Mouse (Mus musculus): ENCODE measurements around the gene Eif4h. TPM values are rescaled to one million over a fixed set of nuclear protein-coding genes. Genes with fewer than 3 reads are reported as not detected.

Gene Eif4h
- polyA plus RNA-seq, 1 experiment from 2014 or later = 502 TPM

- Histone ChIP-seq H3K27ac (ENCODE audit: low read length) (no peak within 1 kb of the TSS), H3K4me3 (ENCODE audit: low read length) (no peak within 1 kb of the TSS), H3K9ac (replicated peaks; ENCODE audit: low read length) (no peak within 1 kb of the TSS), H3K36me3 (ENCODE audit: insufficient read depth, low read length) (peaks cover 27% of the 10 kb centered on the region), H3K27me3 (ENCODE audit: insufficient read depth, low read length) (no peaks in the 10 kb centered on the region), H3K4me2 (replicated peaks; ENCODE audit: low read depth, low read length) (no peak within 1 kb of the TSS), H3K4me1 (ENCODE audit: insufficient read depth, low read length) (no peaks in the 10 kb centered on the region), H3K9me3 (ENCODE audit: low read length) (no peaks in the 10 kb centered on the region)
- no peak for ATAC-seq (ENCODE audit: low FRiP score, low TSS enrichment)
- 82% methylated on average over 7 of the region's 7 CpGs for WGBS
Measured at GRCm38 (mm10) chr5:134614802-134615201, 24.5 kb downstream of the Eif4h start, which contains the start of gene Lat2. Gene Lat2 (minus strand): TSS chr5:134615025.

GRCm38 (mm10) chr5:134614296-134614695 lies 25.0 kb downstream of the Eif4h start:
- WGBS = 90% methylated on average over 8 of the region's 8 CpGs
- no peak overlapping the region for H3K4me2 ChIP-seq (replicated peaks; ENCODE audit: low read depth, low read length)
- peaks cover 22% of the 10 kb centered on the region for H3K36me3 ChIP-seq (ENCODE audit: insufficient read depth, low read length)
- no peaks in the 10 kb centered on the region for H3K9me3 ChIP-seq (ENCODE audit: low read length)
- H3K27ac ChIP-seq (ENCODE audit: low read length) = no peak overlapping the region
- no peaks in the 10 kb centered on the region for H3K27me3 ChIP-seq (ENCODE audit: insufficient read depth, low read length)
- no peak overlapping the region for H3K4me3 ChIP-seq (ENCODE audit: low read length)
- H3K9ac ChIP-seq (replicated peaks; ENCODE audit: low read length) = no peak overlapping the region
- no peaks in the 10 kb centered on the region for H3K4me1 ChIP-seq (ENCODE audit: insufficient read depth, low read length)
- ATAC-seq (ENCODE audit: low FRiP score, low TSS enrichment) = no peak

GRCm38 (mm10) chr5:134613727-134614126 lies 25.6 kb downstream of the Eif4h start:
- no peak for ATAC-seq (ENCODE audit: low FRiP score, low TSS enrichment)

GRCm38 (mm10) chr5:134611810-134612521 lies 27.3 kb downstream of the Eif4h start:
- Histone ChIP-seq H3K27me3 (ENCODE audit: insufficient read depth, low read length) (no peaks in the 10 kb centered on the region), H3K9ac (replicated peaks; ENCODE audit: low read length) (no peak overlapping the region), H3K36me3 (ENCODE audit: insufficient read depth, low read length) (peaks cover 7% of the 10 kb centered on the region; the same call in 1 of the 2 replicates), H3K4me3 (ENCODE audit: low read length) (no peak overlapping the region), H3K4me1 (ENCODE audit: insufficient read depth, low read length) (no peaks in the 10 kb centered on the region), H3K27ac (ENCODE audit: low read length) (no peak overlapping the region), H3K9me3 (ENCODE audit: low read length) (no peaks in the 10 kb centered on the region), H3K4me2 (replicated peaks; ENCODE audit: low read depth, low read length) (no peak overlapping the region)
- 52% methylated on average over 8 of the region's 8 CpGs for WGBS
- no peak for ATAC-seq (ENCODE audit: low FRiP score, low TSS enrichment)

More at GRCm38 (mm10) chr5:134613727-134614126, 25.6 kb downstream of the Eif4h start:
- Histone ChIP-seq H3K27me3 (ENCODE audit: insufficient read depth, low read length) (no peaks in the 10 kb centered on the region), H3K4me2 (replicated peaks; ENCODE audit: low read depth, low read length) (no peak overlapping the region), H3K4me1 (ENCODE audit: insufficient read depth, low read length) (no peaks in the 10 kb centered on the region), H3K9ac (replicated peaks; ENCODE audit: low read length) (no peak overlapping the region), H3K36me3 (ENCODE audit: insufficient read depth, low read length) (peaks cover 16% of the 10 kb centered on the region), H3K9me3 (ENCODE audit: low read length) (no peaks in the 10 kb centered on the region), H3K27ac (ENCODE audit: low read length) (no peak overlapping the region), H3K4me3 (ENCODE audit: low read length) (no peak overlapping the region)
- WGBS = 78% methylated on average over 9 of the region's 9 CpGs

GRCm38 (mm10) chr5:134609916-134610643 lies 29.2 kb downstream of the Eif4h start:
- 84% methylated on average over 12 of the region's 12 CpGs for WGBS
- Histone ChIP-seq H3K27ac (ENCODE audit: low read length) (no peak overlapping the region), H3K4me2 (replicated peaks; ENCODE audit: low read depth, low read length) (no peak overlapping the region), H3K9ac (replicated peaks; ENCODE audit: low read length) (no peak overlapping the region), H3K36me3 (ENCODE audit: insufficient read depth, low read length) (peaks cover 7% of the 10 kb centered on the region; the same call in 1 of the 2 replicates), H3K4me1 (ENCODE audit: insufficient read depth, low read length) (no peaks in the 10 kb centered on the region), H3K9me3 (ENCODE audit: low read length) (no peaks in the 10 kb centered on the region), H3K27me3 (ENCODE audit: insufficient read depth, low read length) (no peaks in the 10 kb centered on the region), H3K4me3 (ENCODE audit: low read length) (no peak overlapping the region)
- ATAC-seq (ENCODE audit: low FRiP score, low TSS enrichment) = no peak

- H3K36me3 ChIP-seq (ENCODE audit: insufficient read depth, low read length) = no peaks in the 10 kb centered on the region
- H3K4me2 ChIP-seq (replicated peaks; ENCODE audit: low read depth, low read length) = no peak overlapping the region
- WGBS = 63% methylated on average over 5 of the region's 5 CpGs
- H3K27ac ChIP-seq (ENCODE audit: low read length) = no peak overlapping the region
- H3K4me3 ChIP-seq (ENCODE audit: low read length) = no peak overlapping the region
- no peaks in the 10 kb centered on the region for H3K9me3 ChIP-seq (ENCODE audit: low read length)
- H3K9ac ChIP-seq (replicated peaks; ENCODE audit: low read length) = no peak overlapping the region
- H3K4me1 ChIP-seq (ENCODE audit: insufficient read depth, low read length) = no peaks in the 10 kb centered on the region
- ATAC-seq (ENCODE audit: low FRiP score, low TSS enrichment) = no peak
- H3K27me3 ChIP-seq (ENCODE audit: insufficient read depth, low read length) = no peaks in the 10 kb centered on the region
Measured at GRCm38 (mm10) chr5:134607121-134607520, 32.2 kb downstream of the Eif4h start.

GRCm38 (mm10) chr5:134606314-134606713 lies 33.0 kb downstream of the Eif4h start:
- ATAC-seq (ENCODE audit: low FRiP score, low TSS enrichment) = no peak
- no peaks in the 10 kb centered on the region for H3K36me3 ChIP-seq (ENCODE audit: insufficient read depth, low read length)

GRCm38 (mm10) chr5:134604376-134604775 lies 34.9 kb downstream of the Eif4h start:
- Histone ChIP-seq H3K4me3 (ENCODE audit: low read length) (no peak overlapping the region), H3K27me3 (ENCODE audit: insufficient read depth, low read length) (no peaks in the 10 kb centered on the region), H3K4me1 (ENCODE audit: insufficient read depth, low read length) (no peaks in the 10 kb centered on the region), H3K27ac (ENCODE audit: low read length) (no peak overlapping the region), H3K4me2 (replicated peaks; ENCODE audit: low read depth, low read length) (no peak overlapping the region), H3K9me3 (ENCODE audit: low read length) (no peaks in the 10 kb centered on the region), H3K36me3 (ENCODE audit: insufficient read depth, low read length) (peaks cover 2% of the 10 kb centered on the region; the same call in 1 of the 2 replicates), H3K9ac (replicated peaks; ENCODE audit: low read length) (no peak overlapping the region)
- WGBS = 76% methylated on average over 11 of the region's 11 CpGs
- no peak for ATAC-seq (ENCODE audit: low FRiP score, low TSS enrichment)

More at GRCm38 (mm10) chr5:134606314-134606713, 33.0 kb downstream of the Eif4h start:
- no peak overlapping the region for H3K9ac ChIP-seq (replicated peaks; ENCODE audit: low read length)
- no peak overlapping the region for H3K4me3 ChIP-seq (ENCODE audit: low read length)
- no peak overlapping the region for H3K27ac ChIP-seq (ENCODE audit: low read length)
- no peaks in the 10 kb centered on the region for H3K27me3 ChIP-seq (ENCODE audit: insufficient read depth, low read length)
- no peaks in the 10 kb centered on the region for H3K9me3 ChIP-seq (ENCODE audit: low read length)
- H3K4me2 ChIP-seq (replicated peaks; ENCODE audit: low read depth, low read length) = no peak overlapping the region
- no peaks in the 10 kb centered on the region for H3K4me1 ChIP-seq (ENCODE audit: insufficient read depth, low read length)

GRCm38 (mm10) chr5:134597711-134598110 lies 41.6 kb downstream of the Eif4h start:
- Histone ChIP-seq H3K36me3 (ENCODE audit: insufficient read depth, low read length) (peaks cover 61% of the 10 kb centered on the region), H3K27ac (ENCODE audit: low read length) (no peak overlapping the region), H3K4me3 (ENCODE audit: low read length) (no peak overlapping the region), H3K4me2 (replicated peaks; ENCODE audit: low read depth, low read length) (no peak overlapping the region), H3K9me3 (ENCODE audit: low read length) (no peaks in the 10 kb centered on the region), H3K27me3 (ENCODE audit: insufficient read depth, low read length) (no peaks in the 10 kb centered on the region), H3K4me1 (ENCODE audit: insufficient read depth, low read length) (no peaks in the 10 kb centered on the region), H3K9ac (replicated peaks; ENCODE audit: low read length) (no peak overlapping the region)
- no peak for ATAC-seq (ENCODE audit: low FRiP score, low TSS enrichment)
- 89% methylated on average over 10 of the region's 10 CpGs for WGBS

- no peak for ATAC-seq (ENCODE audit: low FRiP score, low TSS enrichment)
- Histone ChIP-seq H3K27me3 (ENCODE audit: insufficient read depth, low read length) (no peaks in the 10 kb centered on the region), H3K36me3 (ENCODE audit: insufficient read depth, low read length) (peaks cover 73% of the 10 kb centered on the region), H3K4me1 (ENCODE audit: insufficient read depth, low read length) (no peaks in the 10 kb centered on the region), H3K27ac (ENCODE audit: low read length) (no peak overlapping the region), H3K4me2 (replicated peaks; ENCODE audit: low read depth, low read length) (no peak overlapping the region), H3K9ac (replicated peaks; ENCODE audit: low read length) (no peak overlapping the region), H3K9me3 (ENCODE audit: low read length) (no peaks in the 10 kb centered on the region), H3K4me3 (ENCODE audit: low read length) (no peak overlapping the region)
- WGBS = 89% methylated on average over 9 of the region's 9 CpGs
Measured at GRCm38 (mm10) chr5:134593093-134593492, 46.2 kb downstream of the Eif4h start.

Measured in kidney, embryonic 16.5 days (tissue).